Mouse (Mus musculus) CD8-positive naive resting alpha-beta T cell, adult 2 months (primary cell): Measurements from ENCODE around the gene Prpf4b.
"Not testable (repeated sequence)": the region's sequence is repeated elsewhere in the genome, so short reads cannot be mapped to it uniquely, and the experiment has no call there.

Source experiments
- DNase-seq, 2 experiments: peaks; one replicate each; pipeline ENCODE4 v3.0.0; 2022; ENCODE audit warnings: low read depth in 2 of 2, low spot score in 2 of 2

Prpf4b gene

DNA sequence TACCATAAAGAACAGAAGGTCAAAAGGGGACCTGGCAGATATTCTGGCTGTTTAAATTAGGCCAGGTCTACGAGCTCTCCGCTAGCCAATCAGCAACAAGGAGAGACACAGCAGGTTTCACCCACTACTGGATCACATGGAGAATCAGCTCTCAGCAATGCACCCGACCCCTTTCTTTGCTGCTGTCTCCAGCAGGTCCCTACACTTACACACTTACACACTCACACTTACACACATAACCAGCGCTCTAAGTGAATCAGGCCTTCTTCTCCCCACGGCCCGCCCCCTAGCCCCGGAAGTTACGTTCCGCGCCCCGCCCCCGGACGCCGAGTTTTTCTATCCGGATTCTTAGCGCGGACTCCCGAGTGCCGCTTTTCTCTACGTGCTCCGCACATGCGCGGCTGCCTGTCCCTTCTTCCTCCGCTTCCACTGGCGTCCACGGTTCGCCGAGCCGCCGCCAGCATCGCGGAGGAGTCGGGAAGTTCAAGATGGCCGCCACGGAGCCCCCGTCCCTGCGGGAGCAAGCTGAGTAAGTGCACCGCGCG, at the start of gene Prpf4b:
TSS of gene Prpf4b (plus strand) at position 137 of the 545 bp plus-strand sequence.
- DNase-seq = peak; percentile 85 to 89

DNA sequence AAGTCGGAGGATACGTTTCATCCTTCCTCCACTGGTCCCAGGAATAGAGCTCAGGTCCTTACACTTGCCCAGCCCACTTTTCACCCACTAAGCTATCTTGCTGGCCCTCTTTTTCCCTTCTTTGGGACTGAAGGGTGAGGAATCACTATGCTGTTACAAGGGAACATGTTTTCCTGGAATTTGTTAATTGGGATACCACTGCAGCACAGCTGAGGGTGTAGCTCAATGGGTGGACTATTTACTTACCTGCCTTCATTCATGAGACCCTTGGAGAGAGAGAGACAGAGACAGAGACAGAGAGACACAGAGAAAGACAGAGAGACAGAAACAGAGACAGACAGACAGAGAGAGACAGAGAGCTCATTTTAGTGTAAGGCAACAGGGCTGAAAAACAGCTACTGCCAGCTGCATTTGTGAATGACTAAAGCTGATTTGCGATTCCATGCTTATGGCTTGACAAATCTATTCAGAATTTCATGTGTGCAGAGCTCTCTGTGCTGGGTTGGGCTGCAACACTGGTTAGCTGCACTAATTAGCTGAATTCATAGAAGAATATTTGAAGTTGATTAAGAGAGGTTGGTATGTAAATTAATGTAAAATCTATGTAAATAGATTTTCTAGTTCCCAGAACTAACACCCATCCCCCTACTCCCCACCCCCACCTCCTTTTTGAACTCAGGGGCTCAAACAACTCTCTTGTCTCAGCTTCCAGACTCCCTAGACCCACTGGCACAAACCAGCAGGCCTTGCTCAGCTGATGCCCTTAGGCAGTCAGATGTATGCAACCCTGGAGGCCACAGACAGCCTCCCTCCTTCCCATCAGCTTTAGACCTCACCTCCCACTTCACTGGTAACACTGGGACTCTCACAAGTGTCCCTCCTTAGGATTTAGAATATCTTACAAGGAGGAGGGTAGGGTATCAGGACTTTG, 48.1 kb upstream of the Prpf4b start:
- DNase-seq = no peak

GRCm38 (mm10) chr13:34827988-34828882, 46.9 kb upstream of the Prpf4b start:
- no peak for DNase-seq

DNA sequence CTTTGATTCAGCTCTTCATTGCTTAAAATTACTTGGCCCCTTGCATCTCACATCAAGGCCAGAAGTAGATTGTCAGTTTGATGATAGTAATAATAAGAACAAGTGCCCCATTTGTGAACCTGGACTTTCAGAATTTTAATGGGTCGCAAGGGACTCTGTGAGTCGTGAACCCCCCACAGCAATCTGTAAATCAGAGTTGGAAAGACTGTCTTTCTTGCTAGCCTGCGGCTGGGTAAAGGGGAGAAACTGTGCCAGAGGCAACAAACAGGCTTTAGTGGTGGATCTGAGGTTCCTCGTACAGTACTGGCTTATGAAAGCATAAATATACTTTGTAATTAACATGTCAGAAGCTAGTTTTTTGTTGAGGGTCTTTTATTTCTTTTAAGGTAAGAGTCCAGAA, 32.3 kb upstream of the Prpf4b start:
- no peak for DNase-seq

GRCm38 (mm10) chr13:34850759-34851158, 24.3 kb upstream of the Prpf4b start:
- no peak for DNase-seq

DNA sequence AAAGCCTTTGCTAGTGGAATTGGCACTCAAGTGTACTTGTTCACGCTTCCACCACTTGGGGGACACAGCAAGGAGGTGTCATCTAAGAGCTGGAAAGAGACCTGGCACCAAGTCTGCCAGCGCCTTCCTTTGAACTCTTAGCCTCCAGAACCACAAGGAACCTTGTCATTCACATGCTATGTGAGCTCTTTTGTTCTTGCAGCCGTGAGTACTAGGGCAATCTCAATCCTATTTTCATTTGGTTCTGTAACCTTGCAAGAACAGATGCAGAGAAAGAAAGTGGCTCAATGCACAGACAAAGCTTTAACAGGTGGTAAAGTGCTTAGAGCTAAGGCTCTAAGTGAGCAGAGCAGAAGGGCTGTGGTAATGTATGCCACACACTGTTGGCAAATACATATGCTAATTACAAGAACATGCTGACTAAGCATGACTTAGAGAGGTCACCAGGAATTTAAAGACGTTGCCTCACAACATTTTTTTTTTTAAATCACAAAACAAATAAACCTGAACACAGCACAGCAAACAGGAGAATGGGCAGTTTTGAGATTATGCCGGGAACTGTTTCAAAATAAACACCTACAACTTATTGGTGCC, 23.8 kb upstream of the Prpf4b start:
- DNase-seq = no peak

DNA sequence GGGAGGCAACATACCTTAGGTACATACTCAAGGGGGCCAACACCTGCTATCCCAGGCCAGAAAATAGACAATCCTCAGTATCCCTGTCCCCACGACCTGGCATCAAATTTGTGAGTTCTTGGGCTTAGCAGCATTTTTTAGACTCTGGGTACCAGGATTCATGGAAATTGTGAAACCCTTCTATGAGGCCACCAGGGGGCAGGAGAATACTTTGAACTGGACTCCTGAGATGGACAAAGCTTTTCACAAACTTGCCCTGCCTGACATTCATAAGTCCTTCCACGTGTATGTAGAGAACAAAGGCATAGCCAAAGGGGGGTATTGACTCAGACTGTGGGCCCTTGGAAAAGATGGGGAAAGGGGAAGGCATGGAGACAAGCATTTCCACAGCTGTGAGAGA, 17.6 kb upstream of the Prpf4b start:
- no peak for DNase-seq

DNA sequence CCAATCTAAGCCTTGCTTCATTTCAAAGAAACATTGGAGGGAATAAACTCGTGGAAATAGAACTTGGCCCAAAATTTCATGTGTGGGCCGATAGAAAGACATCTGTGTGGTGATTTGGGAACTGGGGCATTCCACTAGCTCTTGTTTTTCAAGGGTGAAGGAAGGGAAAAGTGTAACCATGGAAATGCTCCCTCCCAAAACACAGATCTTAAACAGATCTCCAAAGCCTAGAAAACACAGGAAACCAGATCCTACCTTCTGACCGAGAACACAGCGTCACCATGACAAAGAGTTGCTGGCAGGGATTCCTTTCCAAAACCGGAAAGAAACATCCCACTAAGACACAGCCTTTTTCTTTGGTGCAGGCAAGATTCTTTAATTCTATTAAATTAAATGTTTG, 15.7 kb upstream of the Prpf4b start:
- no peak for DNase-seq

DNA sequence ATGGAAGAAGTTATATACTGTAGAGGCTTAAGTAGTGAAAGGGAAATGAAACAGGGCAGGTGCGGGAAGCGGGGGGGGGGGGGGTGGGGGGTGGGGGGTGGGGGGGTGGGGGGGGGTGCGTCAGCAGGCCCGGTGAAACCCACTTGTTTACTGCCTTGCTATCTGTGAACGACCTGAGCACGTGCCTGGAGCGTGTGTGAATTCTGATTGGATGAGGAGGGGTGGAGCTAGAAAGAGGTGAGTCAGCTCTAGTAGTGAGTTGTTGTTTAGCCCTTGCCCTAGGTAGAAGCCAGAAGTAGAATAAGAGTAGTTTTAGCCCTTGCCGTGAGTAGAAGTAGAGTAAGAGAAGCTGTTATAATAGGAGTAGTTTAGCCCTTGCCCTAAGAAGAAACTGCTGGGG, 13.9 kb upstream of the Prpf4b start:
- not testable (repeated sequence) for DNase-seq

- DNase-seq = peak; percentile 17 to 63
Observed at GRCm38 (mm10) chr13:34864420-34865169, 10.5 kb upstream of the Prpf4b start.

- DNase-seq = peak; percentile 86 to 88
Observed at GRCm38 (mm10) chr13:34873801-34874681, 1.1 kb upstream of the Prpf4b start.

GRCm38 (mm10) chr13:34874736-34875135, 366 bp upstream of the Prpf4b start:
- DNase-seq = peak in 1 of 2 experiments; percentile 1

GRCm38 (mm10) chr13:34875741-34876445, 791 bp downstream of the Prpf4b start:
- DNase-seq = no peak

GRCm38 (mm10) chr13:34876481-34876880, 1.4 kb downstream of the Prpf4b start:
- DNase-seq = no peak

- DNase-seq = no peak
Observed at GRCm38 (mm10) chr13:34892871-34893270, 17.8 kb downstream of the Prpf4b start.

- peak; percentile 17 to 28 for DNase-seq
Observed at GRCm38 (mm10) chr13:34914614-34915013, 39.5 kb downstream of the Prpf4b start.

DNA sequence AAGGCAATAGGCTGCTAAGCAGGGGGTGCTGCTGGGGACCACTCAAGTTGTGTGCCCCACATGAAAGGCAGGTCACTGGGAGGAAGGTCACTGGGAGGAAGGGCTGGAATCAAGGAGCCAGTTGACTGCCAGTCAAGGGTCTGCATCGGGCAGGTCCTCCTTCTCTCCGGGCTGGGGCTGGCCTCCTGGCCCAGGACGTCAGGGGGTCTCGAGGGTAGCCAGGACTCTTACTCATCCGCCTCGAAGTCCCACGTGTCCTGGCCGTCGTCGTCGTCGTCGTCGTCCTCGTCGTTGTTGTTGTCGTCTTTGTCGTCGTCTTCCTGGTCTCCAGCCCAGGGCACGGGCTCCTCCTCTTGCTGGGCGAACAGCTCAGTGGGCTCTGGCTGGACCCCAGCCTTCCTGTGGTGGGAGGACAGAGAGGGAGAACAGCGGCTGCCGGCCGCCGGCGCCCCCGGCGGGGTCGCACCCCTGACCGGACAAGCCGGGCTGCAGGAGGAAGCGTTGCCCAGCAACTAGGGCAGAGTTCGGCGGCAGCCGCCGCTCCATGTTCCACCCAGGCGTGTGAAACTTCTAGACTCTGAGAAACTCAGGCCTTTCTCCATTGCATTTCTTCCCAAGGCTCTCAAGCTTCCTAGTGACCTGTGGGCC, 41.5 kb downstream of the Prpf4b start:
- DNase-seq = no peak

DNA sequence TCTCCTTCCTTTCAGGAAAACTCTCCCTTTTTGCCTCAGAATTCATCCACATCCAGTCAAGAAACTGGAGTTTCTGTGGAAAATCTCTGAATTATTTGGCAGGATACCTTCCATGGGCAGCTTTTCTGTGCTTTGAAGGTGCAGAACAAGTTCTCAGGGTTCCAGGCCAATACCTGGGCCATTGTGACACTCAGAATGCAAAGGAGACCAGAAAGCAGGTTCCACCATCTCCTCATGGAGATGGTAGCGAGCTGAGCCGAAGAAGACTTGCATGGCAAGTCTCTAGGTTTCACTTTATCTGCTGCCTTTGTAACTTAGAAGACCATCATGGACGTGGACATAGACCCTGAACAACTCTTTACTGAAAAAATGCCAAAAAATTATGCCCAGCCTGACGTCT, 49.1 kb downstream of the Prpf4b start, which contains the start of the genes Fam217a and 4933417A18Rik:
TSS of gene Fam217a (minus strand) at position 101 of the 400 bp plus-strand sequence.
TSS of gene 4933417A18Rik (plus strand) at position 200 of the 400 bp plus-strand sequence.
- no peak for DNase-seq
